In genomic region chr10:45470079-45470739, GRCm38 (mm10) we compare ENCODE assay signal across 8 mouse cellular contexts. TPM values are rescaled to one million over a fixed set of nuclear protein-coding genes. Genes with fewer than 3 reads are reported as not detected.
A peak's percentile ranks its signal among the peaks of the same experiment; 100 is the strongest.
DNase-seq lines count a peak whose midpoint lies in the region; ATAC-seq and TF ChIP-seq lines count a peak whose summit lies in the region.

No protein-coding gene starts in this region.

- peak overlapping the region; percentile 44 for H3K4me2 ChIP-seq in kidney, postnatal 0 days (ENCODE audit: low read length)
- peak overlapping the region; percentile 63 for H3K4me2 ChIP-seq in embryonic facial prominence, embryonic 11.5 days (ENCODE audit: low read depth, low read length)
- peak overlapping the region; percentile 64 for H3K4me2 ChIP-seq in intestine, postnatal 0 days (replicated peaks; ENCODE audit: low read depth)
- H3K4me2 ChIP-seq in neural tube, embryonic 15.5 days, result peak overlapping the region; percentile 60

- H3K4me3 ChIP-seq in kidney, postnatal 0 days (replicated peaks; ENCODE audit: low read depth, low read length), result peak overlapping the region; percentile 32
- peak overlapping the region; percentile 53 for H3K4me3 ChIP-seq in embryonic facial prominence, embryonic 11.5 days (ENCODE audit: low read depth, low read length)
- H3K4me3 ChIP-seq in intestine, postnatal 0 days (ENCODE audit: low read depth, low read length), result peak overlapping the region; percentile 29
- peak overlapping the region; percentile 40 for H3K4me3 ChIP-seq in neural tube, embryonic 15.5 days (replicated peaks)

- H3K27me3 ChIP-seq in kidney, postnatal 0 days (ENCODE audit: insufficient read depth, low read length), result peaks cover 32% of the 10 kb centered on the region
- H3K27me3 ChIP-seq in embryonic facial prominence, embryonic 11.5 days (ENCODE audit: control insufficient read depth, insufficient read depth, low read length), result no peaks in the 10 kb centered on the region
- H3K27me3 ChIP-seq in intestine, postnatal 0 days (replicated peaks; ENCODE audit: control insufficient read depth, insufficient read depth, low read length), result peaks cover 39% of the 10 kb centered on the region
- H3K27me3 ChIP-seq in neural tube, embryonic 15.5 days (replicated peaks), result peaks cover 18% of the 10 kb centered on the region

- WGBS in kidney, postnatal 0 days, result 2% methylated on average over 13 of the region's 13 CpGs
- WGBS in embryonic facial prominence, embryonic 11.5 days, result under 1% methylated on average over 13 of the region's 13 CpGs
- 4% methylated on average over 13 of the region's 13 CpGs for WGBS in intestine, postnatal 0 days
- 2% methylated on average over 13 of the region's 13 CpGs for WGBS in neural tube, embryonic 15.5 days

- ATAC-seq in kidney, postnatal 0 days (replicated peaks; ENCODE audit: low FRiP score, low read depth), result no peak
- peak; percentile 67 for ATAC-seq in embryonic facial prominence, embryonic 11.5 days (replicated peaks; ENCODE audit: insufficient number of reproducible peaks, low FRiP score, low TSS enrichment, low read depth)
- ATAC-seq in intestine, postnatal 0 days, result no peak
- peak; percentile 37; the same call in 1 of the 2 replicates for ATAC-seq in neural tube, embryonic 15.5 days (ENCODE audit: low FRiP score)

- no peaks in the 10 kb centered on the region for H3K4me1 ChIP-seq in kidney, postnatal 0 days (replicated peaks; ENCODE audit: insufficient read depth, low read length)
- H3K4me1 ChIP-seq in embryonic facial prominence, embryonic 11.5 days (ENCODE audit: control insufficient read depth, insufficient read depth, low read length), result no peaks in the 10 kb centered on the region
- no peaks in the 10 kb centered on the region for H3K4me1 ChIP-seq in intestine, postnatal 0 days (replicated peaks; ENCODE audit: control insufficient read depth, insufficient read depth, low read length)
- H3K4me1 ChIP-seq in neural tube, embryonic 15.5 days, result peaks cover 31% of the 10 kb centered on the region

- no peaks in the 10 kb centered on the region for H3K36me3 ChIP-seq in kidney, postnatal 0 days (ENCODE audit: insufficient read depth, low read length)
- no peaks in the 10 kb centered on the region for H3K36me3 ChIP-seq in embryonic facial prominence, embryonic 11.5 days (replicated peaks; ENCODE audit: control insufficient read depth, insufficient read depth, low read depth, low read length)
- no peaks in the 10 kb centered on the region for H3K36me3 ChIP-seq in intestine, postnatal 0 days (ENCODE audit: control insufficient read depth, insufficient read depth)
- H3K36me3 ChIP-seq in neural tube, embryonic 15.5 days, result no peaks in the 10 kb centered on the region

- no peak overlapping the region for H3K27ac ChIP-seq in kidney, postnatal 0 days
- peak overlapping the region; percentile 71; the same call in 1 of the 2 replicates for H3K27ac ChIP-seq in embryonic facial prominence, embryonic 11.5 days (replicated peaks; ENCODE audit: low read depth, low read length)
- no peak overlapping the region for H3K27ac ChIP-seq in intestine, postnatal 0 days (ENCODE audit: low read depth, low read length)
- H3K27ac ChIP-seq in neural tube, embryonic 15.5 days (replicated peaks), result no peak overlapping the region

- TF ChIP-seq CTCF in kidney, postnatal 0 days (IDR thresholded peaks at IDR 0.05; ENCODE audit: low read depth), result no peak
- TF ChIP-seq CTCF in intestine, postnatal 0 days (IDR thresholded peaks at IDR 0.05; ENCODE audit: low read depth), result no peak

- no peak for DNase-seq in kidney, postnatal 0 days (ENCODE audit: low spot score)
- DNase-seq in kidney, postnatal 14 days, result no peak
- DNase-seq in embryonic facial prominence, embryonic 11.5 days (ENCODE audit: low spot score), result peak; percentile 78
- DNase-seq in right cerebral cortex, postnatal 4 days, result no peak
- no peak for DNase-seq in urinary bladder, adult 2 months (ENCODE audit: low spot score)
- no peak for DNase-seq in natural killer cell, adult 2 months (ENCODE audit: low spot score in 2 of 2)

- H3K9ac ChIP-seq in kidney, postnatal 0 days (ENCODE audit: low read depth, low read length), result no peak overlapping the region
- H3K9ac ChIP-seq in embryonic facial prominence, embryonic 11.5 days (replicated peaks; ENCODE audit: low read length), result peak overlapping the region; percentile 77
- H3K9ac ChIP-seq in intestine, postnatal 0 days (ENCODE audit: low read depth, low read length), result no peak overlapping the region
- peak overlapping the region; percentile 34; the same call in 1 of the 2 replicates for H3K9ac ChIP-seq in neural tube, embryonic 15.5 days (replicated peaks)

- no peaks in the 10 kb centered on the region for H3K9me3 ChIP-seq in kidney, postnatal 0 days (replicated peaks; ENCODE audit: low read length)
- no peaks in the 10 kb centered on the region for H3K9me3 ChIP-seq in embryonic facial prominence, embryonic 11.5 days (replicated peaks; ENCODE audit: control insufficient read depth, low read length)
- no peaks in the 10 kb centered on the region for H3K9me3 ChIP-seq in intestine, postnatal 0 days (ENCODE audit: control insufficient read depth)
- H3K9me3 ChIP-seq in neural tube, embryonic 15.5 days (replicated peaks), result no peaks in the 10 kb centered on the region

RNA-seq across cellular contexts. Expression of gene Lin28b, which starts 16.0 kb away (rescaled TPM):
- 0.08 and 0.14 TPM in 2 replicates for polyA plus RNA-seq in kidney, postnatal 0 days (2015; fragmentation: Nextera tagmentation; extraction: Ambion mirVana)
- 13.6 and 14.7 TPM in 2 replicates for polyA plus RNA-seq in embryonic facial prominence, embryonic 11.5 days (2014; fragmentation: Nextera tagmentation; extraction: Ambion mirVana)
- 0.12 and 0.25 TPM in 2 replicates for polyA plus RNA-seq in intestine, postnatal 0 days (2015; fragmentation: Nextera tagmentation; extraction: Ambion mirVana)
- 6.9 and 7.0 TPM in 2 replicates for polyA plus RNA-seq in neural tube, embryonic 15.5 days (2015; fragmentation: Nextera tagmentation; extraction: Ambion mirVana)
- polyA plus RNA-seq in urinary bladder, adult 2 months (2012; rRNA removed), result 0.04 and 0.11 TPM in 2 replicates

Comparison
In these comparisons a context has a peak if more than half of its experiments do, and no peak if none do; other contexts are left out.
1. ATAC-seq: peak in embryonic facial prominence, embryonic 11.5 days (single experiment) and neural tube, embryonic 15.5 days (single experiment); none in kidney, postnatal 0 days (single experiment) and intestine, postnatal 0 days (single experiment).
2. H3K9ac ChIP-seq: peak in embryonic facial prominence, embryonic 11.5 days (single experiment) and neural tube, embryonic 15.5 days (single experiment); none in kidney, postnatal 0 days (single experiment) and intestine, postnatal 0 days (single experiment).
3. Peak in every context shown above with its lines, with median percentiles within 50 percentile points of each other: H3K4me2 ChIP-seq and H3K4me3 ChIP-seq.